Mouse (Mus musculus): ENCODE results near the gene Gm10192.

DNA sequence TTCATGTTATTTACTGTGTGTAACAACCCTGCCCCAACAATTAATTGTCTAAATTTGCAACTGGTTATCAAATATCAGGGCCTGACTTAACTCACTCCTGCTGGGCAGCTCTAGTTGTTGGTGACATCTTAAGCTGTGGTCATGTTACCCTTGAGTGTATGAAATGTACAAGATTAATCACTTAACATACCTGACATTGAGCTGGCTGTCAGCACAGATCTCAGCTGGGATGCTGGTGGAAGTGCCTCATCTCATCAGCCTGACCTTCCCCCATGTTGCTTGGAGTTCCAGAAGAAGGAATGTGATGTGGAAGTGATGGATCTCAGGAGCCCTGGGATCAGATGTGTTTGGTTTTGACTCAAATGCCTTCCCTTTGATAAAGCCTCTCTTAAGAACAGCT is 29.5 kb upstream of the Gm10192 start:
- TF ChIP-seq CTCF (IDR thresholded peaks at IDR 0.05; ENCODE audit: control insufficient read depth, insufficient read depth, insufficient read length) (no peak), MYOD1 (IDR thresholded peaks at IDR 0.05; ENCODE audit: control insufficient read depth, insufficient read length, low read depth) (no peak)
